Mouse (Mus musculus) thymus, adult 2 months (tissue): ENCODE results near the gene Glp2r. TPM values are rescaled to one million over a fixed set of nuclear protein-coding genes. Genes with fewer than 3 reads are reported as not detected.

Experiments used
- DNase-seq: peaks from one replicate; pipeline ENCODE4 v3.0.0; 2021
- H3K27ac ChIP-seq: fragments of 200-500 bp; 2 replicates; pipeline ENCODE4 v1.5.1; 2012; ENCODE audit warnings: low read length, control low read depth; ENCODE audit not compliant: control insufficient read depth, insufficient read depth
- H3K27me3 ChIP-seq: fragments of 200-500 bp; 2 replicates; pipeline ENCODE4 v1.6.1; 2012; ENCODE audit warnings: mild to moderate bottlenecking, low read length, moderate library complexity, mixed read lengths; ENCODE audit not compliant: control insufficient read depth, insufficient read depth
- H3K36me3 ChIP-seq: fragments of 200-500 bp; 2 replicates; pipeline ENCODE4 v1.6.1; 2012; ENCODE audit warnings: mild to moderate bottlenecking, low read length, moderate library complexity; ENCODE audit not compliant: control insufficient read depth, insufficient read depth
- H3K4me1 ChIP-seq: fragments of 200-500 bp; replicated peaks from 2 replicates; pipeline ENCODE4 v1.6.1; 2012; ENCODE audit warnings: low read length; ENCODE audit not compliant: control insufficient read depth, insufficient read depth
- H3K4me3 ChIP-seq: fragments of 200-500 bp; 2 replicates; pipeline ENCODE4 v1.5.1; 2012; ENCODE audit warnings: mild to moderate bottlenecking, low read length, control low read depth, moderate library complexity; ENCODE audit not compliant: control insufficient read depth, insufficient read depth
- CTCF ChIP-seq: fragments of 200-500 bp; IDR thresholded peaks from 2 replicates; pipeline ENCODE4 v1.5.1; 2012; ENCODE audit warnings: mild to moderate bottlenecking, control low read depth, low read length, moderate library complexity, borderline replicate concordance; ENCODE audit not compliant: control insufficient read depth, poor library complexity, insufficient read depth; ENCODE audit errors: extremely low read depth
- POLR2A ChIP-seq: fragments of 200-500 bp; IDR thresholded peaks from 2 replicates; pipeline ENCODE4 v1.6.1; 2012; ENCODE audit warnings: mild to moderate bottlenecking, low read length, control low read depth, moderate library complexity; ENCODE audit not compliant: control insufficient read depth, poor library complexity, insufficient read depth; ENCODE audit errors: extremely low read depth
- WGBS: fragments of 180-500 bp; shearing (Covaris S2); methylation state at CpG from one replicate; pipeline ENCODE4 v1.1.7; 2018; 5-methylcytosine and 5-hydroxymethylcytosine counted together
- polyA plus RNA-seq: library from polyadenylated mRNA; depleted of rRNA; stranded (reverse); fragments of >200 nt; gene quantifications from 2 replicates; pipeline ENCODE4 v1.2.3, GENCODE M21; 2012

Glp2r gene
- polyA plus RNA-seq, 1 experiment, result 0.04 TPM

- TF ChIP-seq CTCF (no peak), POLR2A (no peak)
- Histone ChIP-seq H3K4me1 (no peaks in the 10 kb centered on the region), H3K27ac (no peak overlapping the region), H3K36me3 (no peaks in the 10 kb centered on the region), H3K27me3 (no peaks in the 10 kb centered on the region), H3K4me3 (no peak overlapping the region)
- 79% methylated on average over 2 of the region's 2 CpGs for WGBS
- no peak for DNase-seq
These were observed 738 bp upstream of the Glp2r start for GRCm38 (mm10) chr11:67771691-67772090.

- 66% methylated on average over 15 of the region's 15 CpGs for WGBS
- no peak for DNase-seq
- H3K4me1 ChIP-seq, result no peaks in the 10 kb centered on the region
- H3K36me3 ChIP-seq, result no peaks in the 10 kb centered on the region
- no peak overlapping the region for H3K4me3 ChIP-seq
- no peak for TF ChIP-seq POLR2A
- no peak for TF ChIP-seq CTCF
- H3K27me3 ChIP-seq, result no peaks in the 10 kb centered on the region
- no peak overlapping the region for H3K27ac ChIP-seq
These were observed 13.4 kb downstream of the Glp2r start for GRCm38 (mm10) chr11:67757373-67758167.

- WGBS, result 86% methylated on average over 1 of the region's 1 CpGs
- Histone ChIP-seq H3K27ac (no peak overlapping the region), H3K4me1 (no peaks in the 10 kb centered on the region), H3K36me3 (no peaks in the 10 kb centered on the region), H3K27me3 (no peaks in the 10 kb centered on the region), H3K4me3 (no peak overlapping the region)
- no peak for TF ChIP-seq POLR2A
- no peak for TF ChIP-seq CTCF
- DNase-seq, result no peak
These were observed 14.7 kb downstream of the Glp2r start for GRCm38 (mm10) chr11:67756287-67756686.

GRCm38 (mm10) chr11:67741569-67741968 lies 29.4 kb downstream of the Glp2r start:
- Histone ChIP-seq H3K27ac (no peak overlapping the region), H3K4me3 (no peak overlapping the region), H3K27me3 (no peaks in the 10 kb centered on the region), H3K36me3 (no peaks in the 10 kb centered on the region), H3K4me1 (no peaks in the 10 kb centered on the region)
- no peak for DNase-seq
- TF ChIP-seq CTCF, result no peak
- TF ChIP-seq POLR2A, result no peak

GRCm38 (mm10) chr11:67738846-67739490 lies 32.0 kb downstream of the Glp2r start:
- H3K36me3 ChIP-seq, result no peaks in the 10 kb centered on the region
- H3K27ac ChIP-seq, result no peak overlapping the region
- no peaks in the 10 kb centered on the region for H3K4me1 ChIP-seq
- H3K27me3 ChIP-seq, result no peaks in the 10 kb centered on the region
- DNase-seq, result no peak
- TF ChIP-seq CTCF (no peak), POLR2A (no peak)
- H3K4me3 ChIP-seq, result no peak overlapping the region
- 92% methylated on average over 5 of the region's 5 CpGs for WGBS

- Histone ChIP-seq H3K4me1 (no peaks in the 10 kb centered on the region), H3K4me3 (no peak overlapping the region), H3K27ac (no peak overlapping the region), H3K36me3 (no peaks in the 10 kb centered on the region), H3K27me3 (no peaks in the 10 kb centered on the region)
- DNase-seq, result no peak
- no peak for TF ChIP-seq POLR2A
- TF ChIP-seq CTCF, result no peak
- WGBS, result 81% methylated on average over 6 of the region's 6 CpGs
These were observed 32.6 kb downstream of the Glp2r start for GRCm38 (mm10) chr11:67738345-67738744.
